Mouse (Mus musculus): ENCODE data around the gene Fndc8.

GRCm38 (mm10) chr11:82857307-82857848 lies 34.5 kb upstream of the Fndc8 start:
- TF ChIP-seq EP300 (optimal IDR thresholded peaks at IDR 0.05) (no peak), CTCF (IDR thresholded peaks at IDR 0.05; ENCODE audit: low read depth) (no peak)
